Mouse (Mus musculus) MEL (cell line): Measurements from ENCODE around the gene Ptgs1.

Experiments used
- BHLHE40 ChIP-seq: IDR thresholded peaks from 2 replicates; pipeline ENCODE4 v1.6.1; 2012; ENCODE audit warnings: low read depth, mild to moderate bottlenecking, inconsistent platforms, low read length, improper control_type of control experiment, borderline replicate concordance
- CTCF ChIP-seq, 3 experiments: IDR thresholded peaks in 2 of 3; conservative IDR thresholded peaks in 1 of 3; 2 replicates each; pipeline ENCODE4 v1.5.1; 2011 to 2012; ENCODE audit warnings: low read length in 3 of 3, low read depth in 2 of 3, mild to moderate bottlenecking in 2 of 3, improper control_type of control experiment in 1 of 3, inconsistent platforms in 1 of 3, mixed read lengths in 1 of 3, moderate library complexity in 1 of 3; ENCODE audit not compliant: control insufficient read depth in 1 of 3, insufficient read depth in 1 of 3, poor library complexity in 1 of 3, severe bottlenecking in 1 of 3
- ELF1 ChIP-seq: IDR thresholded peaks from 2 replicates; pipeline ENCODE4 v1.6.1; 2014; ENCODE audit warnings: low read depth, mild to moderate bottlenecking, inconsistent platforms, low read length, improper control_type of control experiment, moderate library complexity
- GATA1 ChIP-seq: IDR thresholded peaks from 2 replicates; pipeline ENCODE4 v1.6.1; 2011; ENCODE audit warnings: low read depth, low read length, improper control_type of control experiment
- MAX ChIP-seq: IDR thresholded peaks from 2 replicates; pipeline ENCODE4 v1.6.1; 2011; ENCODE audit warnings: low read length, improper control_type of control experiment
- MAZ ChIP-seq: IDR thresholded peaks from 2 replicates; pipeline ENCODE4 v1.6.1; 2012; ENCODE audit warnings: low read depth, mild to moderate bottlenecking, inconsistent platforms, low read length, improper control_type of control experiment
- MEF2A ChIP-seq: IDR thresholded peaks from 2 replicates; pipeline ENCODE4 v1.6.1; 2014; ENCODE audit warnings: low read depth, mild to moderate bottlenecking, inconsistent platforms, low read length, improper control_type of control experiment; ENCODE audit not compliant: poor library complexity, insufficient replicate concordance, severe bottlenecking; ENCODE audit errors: extremely low read depth
- POLR2A ChIP-seq, 2 experiments: IDR thresholded peaks; 2 replicates each; pipeline ENCODE4 v1.6.1; 2011 to 2012; ENCODE audit warnings: low read length in 2 of 2, mild to moderate bottlenecking in 2 of 2, control low read depth in 1 of 2, improper control_type of control experiment in 1 of 2, low read depth in 1 of 2, moderate library complexity in 1 of 2; ENCODE audit not compliant: control insufficient read depth in 1 of 2, insufficient read depth in 1 of 2, poor library complexity in 1 of 2
- POLR2AphosphoS2 ChIP-seq: IDR thresholded peaks from 2 replicates; pipeline ENCODE4 v1.6.1; 2011; ENCODE audit warnings: low read length, improper control_type of control experiment
- TAL1 ChIP-seq: IDR thresholded peaks from 2 replicates; pipeline ENCODE4 v1.6.1; 2012; ENCODE audit warnings: mild to moderate bottlenecking, inconsistent platforms, low read length, moderate library complexity, mixed read lengths
- USF1 ChIP-seq: IDR thresholded peaks from 2 replicates; pipeline ENCODE4 v1.6.1; 2014; ENCODE audit warnings: low read depth, mild to moderate bottlenecking, inconsistent platforms, low read length, improper control_type of control experiment, moderate library complexity

DNA sequence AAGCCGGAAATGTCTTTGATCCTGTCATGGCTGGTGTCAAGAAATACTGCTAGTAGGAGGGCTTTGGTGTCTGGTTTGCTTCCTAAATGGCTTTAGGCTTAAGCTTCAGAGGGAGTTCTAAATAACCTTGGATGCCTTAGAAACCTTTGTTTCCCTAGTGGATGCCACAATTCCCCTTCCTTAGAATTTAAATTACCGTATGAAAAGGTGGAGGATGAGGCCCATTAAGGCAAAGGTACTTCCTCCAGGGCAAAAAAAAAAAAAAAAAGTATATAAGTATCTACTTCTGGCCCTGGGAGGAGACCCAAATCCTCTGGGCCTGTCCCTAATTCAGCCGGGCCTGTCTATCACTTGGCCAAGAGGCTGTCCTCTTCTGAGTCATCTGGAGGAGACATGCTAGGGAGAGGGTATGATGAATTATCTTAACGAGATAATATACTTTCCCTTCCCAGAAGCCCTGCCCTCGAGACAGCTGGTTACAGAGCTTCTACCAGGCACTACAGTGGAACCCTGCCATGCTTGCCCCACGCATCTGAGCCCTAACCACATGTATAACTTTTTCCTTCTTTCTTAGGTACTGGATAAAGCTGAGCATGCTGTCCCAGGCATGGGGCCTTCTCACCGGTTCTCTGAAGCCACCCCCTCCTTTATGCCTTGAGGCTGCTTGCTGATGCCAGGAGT is 7.9 kb upstream of the Ptgs1 start:
- TF ChIP-seq USF1 (no peak), TAL1 (no peak), ELF1 (no peak), GATA1 (no peak), CTCF (IDR thresholded peaks at IDR 0.05 in 2 of 3, conservative IDR thresholded peaks at IDR 0.05 in 1 of 3; ENCODE audit: control insufficient read depth in 1 of 3, insufficient read depth in 1 of 3, low read depth in 2 of 3, low read length in 3 of 3, poor library complexity in 1 of 3, severe bottlenecking in 1 of 3) (no peak), MAX (no peak), BHLHE40 (no peak), MEF2A (no peak), MAZ (no peak), POLR2AphosphoS2 (no peak), POLR2A (IDR thresholded peaks at IDR 0.05; ENCODE audit: control insufficient read depth in 1 of 2, insufficient read depth in 1 of 2, low read depth in 1 of 2, low read length in 2 of 2, poor library complexity in 1 of 2) (no peak)
